20 mouse cellular contexts compared by ENCODE assay signal in the genomic region with DNA sequence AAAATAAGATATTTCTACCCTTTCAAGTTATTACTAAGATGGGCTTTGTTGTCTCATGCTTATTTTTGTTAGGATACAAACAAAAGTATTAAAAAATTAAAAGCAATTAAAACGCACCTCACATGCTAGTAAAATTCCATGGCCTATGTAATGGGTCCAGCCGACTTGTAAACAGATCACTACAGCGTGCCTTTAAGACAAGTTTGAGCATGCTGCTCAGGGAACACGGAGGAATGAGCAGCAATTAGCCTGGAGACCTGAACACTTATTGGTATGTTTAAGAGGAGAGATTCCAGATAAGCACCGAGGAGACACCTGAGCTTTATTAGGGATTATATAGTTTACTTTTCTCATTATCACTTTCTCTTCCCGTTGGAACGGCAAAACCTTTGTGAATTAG.
DNase-seq lines count a peak whose midpoint lies in the region; ATAC-seq and TF ChIP-seq lines count a peak whose summit lies in the region.
"Had no signal": no experiment of that assay in that cellular context is flagged by ENCODE, and none has a peak within 500 bp of the region (broad histone marks: within the 10 kb centered on the region; RNA-seq: fewer than 3 reads in every experiment).

No protein-coding gene starts in this region.

- intact Hi-C loops in heart, postnatal 14 days (cut with DNase I): no loop called here

- ATAC-seq in embryonic facial prominence, embryonic 14.5 days (ENCODE audit: low read depth): no peak
- ATAC-seq in forebrain, postnatal 0 days: no peak
- ATAC-seq: activated CD4-positive, CD25-positive, alpha-beta regulatory T cell, adult 4 months; CD4-positive, CD25-positive, alpha-beta regulatory T cell, adult 4 months; Patski had no signal

- H3K4me2 ChIP-seq in embryonic facial prominence, embryonic 14.5 days (ENCODE audit: low read depth, low read length): no peak overlapping the region
- no peak overlapping the region for H3K4me2 ChIP-seq in forebrain, postnatal 0 days (ENCODE audit: low read depth)

- H3K4me1 ChIP-seq in embryonic facial prominence, embryonic 14.5 days (ENCODE audit: control insufficient read depth, insufficient read depth, low read length): peaks cover 5% of the 10 kb centered on the region; the same call in 1 of the 2 replicates
- peaks cover 9% of the 10 kb centered on the region for H3K4me1 ChIP-seq in embryonic facial prominence, embryonic 10.5 days
- no peaks in the 10 kb centered on the region for H3K4me1 ChIP-seq in forebrain, postnatal 0 days (ENCODE audit: insufficient read depth)

- no peak overlapping the region for H3K4me3 ChIP-seq in embryonic facial prominence, embryonic 14.5 days (ENCODE audit: low read depth, low read length)
- H3K4me3 ChIP-seq in embryonic facial prominence, embryonic 10.5 days: no peak overlapping the region
- H3K4me3 ChIP-seq in forebrain, postnatal 0 days (ENCODE audit: low read depth, low read length): no peak overlapping the region

- no peak overlapping the region for H3K27ac ChIP-seq in embryonic facial prominence, embryonic 14.5 days (replicated peaks; ENCODE audit: low read depth, low read length)
- no peak overlapping the region for H3K27ac ChIP-seq in embryonic facial prominence, embryonic 10.5 days (replicated peaks)
- H3K27ac ChIP-seq in forebrain, postnatal 0 days (ENCODE audit: low read depth, low read length): no peak overlapping the region

- no peak for TF ChIP-seq CTCF in forebrain, postnatal 0 days (IDR thresholded peaks at IDR 0.05; ENCODE audit: low read depth)

- H3K36me3 ChIP-seq in embryonic facial prominence, embryonic 14.5 days (ENCODE audit: control insufficient read depth, insufficient read depth, low read length): no peaks in the 10 kb centered on the region
- no peaks in the 10 kb centered on the region for H3K36me3 ChIP-seq in embryonic facial prominence, embryonic 10.5 days (replicated peaks)
- H3K36me3 ChIP-seq in forebrain, postnatal 0 days (ENCODE audit: insufficient read depth): no peaks in the 10 kb centered on the region
- H3K36me3 ChIP-seq: G1E had no signal

- no peaks in the 10 kb centered on the region for H3K27me3 ChIP-seq in embryonic facial prominence, embryonic 14.5 days (replicated peaks; ENCODE audit: control insufficient read depth, insufficient read depth, low read length)
- no peaks in the 10 kb centered on the region for H3K27me3 ChIP-seq in embryonic facial prominence, embryonic 10.5 days (replicated peaks; ENCODE audit: low read depth, poor library complexity, severe bottlenecking)
- no peaks in the 10 kb centered on the region for H3K27me3 ChIP-seq in forebrain, postnatal 0 days (ENCODE audit: insufficient read depth, low read length)
- H3K27me3 ChIP-seq: CH12.LX, Patski had no signal

- H3K9ac ChIP-seq in embryonic facial prominence, embryonic 14.5 days (ENCODE audit: low read depth, low read length): no peak overlapping the region
- H3K9ac ChIP-seq in forebrain, postnatal 0 days: no peak overlapping the region

- no peaks in the 10 kb centered on the region for H3K9me3 ChIP-seq in embryonic facial prominence, embryonic 14.5 days (ENCODE audit: control insufficient read depth, low read length)
- no peaks in the 10 kb centered on the region for H3K9me3 ChIP-seq in embryonic facial prominence, embryonic 10.5 days
- H3K9me3 ChIP-seq in forebrain, postnatal 0 days (ENCODE audit: low read length): no peaks in the 10 kb centered on the region

- 52% methylated on average over 7 of the region's 7 CpGs for WGBS in embryonic facial prominence, embryonic 14.5 days
- 62% methylated on average over 7 of the region's 7 CpGs for WGBS in embryonic facial prominence, embryonic 10.5 days
- 76% methylated on average over 7 of the region's 7 CpGs for WGBS in forebrain, postnatal 0 days

- peak; percentile 45 for DNase-seq in embryonic facial prominence, embryonic 14.5 days (ENCODE audit: low spot score)
- DNase-seq in embryonic facial prominence, embryonic 10.5 days (ENCODE audit: low spot score): no peak
- peak; percentile 58 for DNase-seq in heart, adult 11 months
- DNase-seq in heart, postnatal 14 days: no peak
- DNase-seq in fat pad, adult 2 months (ENCODE audit: extremely low read depth, low read depth, low spot score): peak; percentile 78
- peak; percentile 23 for DNase-seq in forelimb bud, embryonic 11.5 days (ENCODE audit: low read depth, low spot score)
- no peak for DNase-seq in urinary bladder, postnatal 36 days (ENCODE audit: low spot score in 2 of 2)
- no peak for DNase-seq in forebrain, postnatal 0 days
- DNase-seq: adrenal gland, adult 8-10 months; adrenal gland, postnatal 10 days; adrenal gland, postnatal 25 days; adrenal gland, postnatal 36 days; B cell, adult 2 months; cerebellum, adult 11 months; cerebellum, adult 11-12 months had no signal

Comparison
In these comparisons a context has a peak if more than half of its experiments do, and no peak if none do; other contexts are left out.
1. DNase-seq: peak in embryonic facial prominence, embryonic 14.5 days (single experiment), heart, adult 11 months (single experiment), fat pad, adult 2 months (single experiment) and forelimb bud, embryonic 11.5 days (single experiment); none in embryonic facial prominence, embryonic 10.5 days (single experiment), heart, postnatal 14 days (0 of 2), urinary bladder, postnatal 36 days (0 of 2) and forebrain, postnatal 0 days (single experiment).